Mouse (Mus musculus) G1E (cell line): Measurements from ENCODE around the gene Zfp719.

Experiments used
- CTCF ChIP-seq: IDR thresholded peaks from 2 replicates; pipeline ENCODE4 v1.5.1; 2012; ENCODE audit warnings: low read depth, low read length, inconsistent platforms, mixed read lengths
- GATA1 ChIP-seq: IDR thresholded peaks from 2 replicates; pipeline ENCODE4 v1.6.1; 2012; ENCODE audit warnings: borderline replicate concordance, low read length, inconsistent platforms, mixed read lengths
- POLR2AphosphoS5 ChIP-seq: IDR thresholded peaks from 2 replicates; pipeline ENCODE4 v1.6.1; 2012; ENCODE audit warnings: low read depth, low read length, inconsistent platforms; ENCODE audit not compliant: insufficient replicate concordance

- no peak for TF ChIP-seq GATA1
- TF ChIP-seq CTCF, result no peak
- TF ChIP-seq POLR2AphosphoS5, result no peak
Observed at GRCm38 (mm10) chr7:43554550-43554949, 24.9 kb upstream of the Zfp719 start.
